Mouse (Mus musculus): ENCODE measurements at regions not wholly inside any gene's neighbourhood (a gene's known extent, or its start where the extent isn't known, plus 50 kb on each side); places are given as distances from the start of the nearest gene placed in this dataset.

- Histone ChIP-seq H3K27ac (ENCODE audit: low read depth, low read length) (no peak overlapping the region), H3K36me3 (ENCODE audit: control insufficient read depth, insufficient read depth, low read length) (no peaks in the 10 kb centered on the region), H3K4me2 (ENCODE audit: low read length) (no peak overlapping the region), H3K9ac (ENCODE audit: low read depth, low read length) (no peak overlapping the region), H3K9me3 (ENCODE audit: control insufficient read depth, low read length) (no peaks in the 10 kb centered on the region), H3K4me3 (ENCODE audit: low read length) (no peak overlapping the region), H3K4me1 (ENCODE audit: control insufficient read depth, insufficient read depth, low read depth, low read length) (peaks cover 2% of the 10 kb centered on the region; the same call in 1 of the 2 replicates), H3K27me3 (replicated peaks; ENCODE audit: control insufficient read depth, insufficient read depth, low read length) (no peaks in the 10 kb centered on the region)
- no peak for ATAC-seq
- WGBS, result 72% methylated on average over 3 of the region's 3 CpGs
Observed at GRCm38 (mm10) chr1:42253786-42254185, 441.8 kb upstream of the Pou3f3 start.

GRCm38 (mm10) chr1:42256911-42257595 is 438.5 kb upstream of the Pou3f3 start:
- H3K27me3 ChIP-seq (replicated peaks; ENCODE audit: control insufficient read depth, insufficient read depth, low read length), result no peaks in the 10 kb centered on the region
- peaks cover 15% of the 10 kb centered on the region for H3K4me1 ChIP-seq (ENCODE audit: control insufficient read depth, insufficient read depth, low read depth, low read length)
- no peak overlapping the region for H3K9ac ChIP-seq (ENCODE audit: low read depth, low read length)
- H3K4me3 ChIP-seq (ENCODE audit: low read length), result no peak overlapping the region
- H3K4me2 ChIP-seq (ENCODE audit: low read length), result no peak overlapping the region
- H3K27ac ChIP-seq (ENCODE audit: low read depth, low read length), result no peak overlapping the region
- H3K36me3 ChIP-seq (ENCODE audit: control insufficient read depth, insufficient read depth, low read length), result no peaks in the 10 kb centered on the region
- ATAC-seq, result no peak
- H3K9me3 ChIP-seq (ENCODE audit: control insufficient read depth, low read length), result no peaks in the 10 kb centered on the region
- 63% methylated on average over 10 of the region's 10 CpGs for WGBS

- peak; percentile 59; the same call in 1 of the 2 replicates for ATAC-seq
- Histone ChIP-seq H3K9me3 (ENCODE audit: control insufficient read depth, low read length) (no peaks in the 10 kb centered on the region), H3K9ac (ENCODE audit: low read depth, low read length) (peak overlapping the region; percentile 8; the same call in 1 of the 2 replicates), H3K27ac (ENCODE audit: low read depth, low read length) (peak overlapping the region; percentile 55; the same call in 1 of the 2 replicates), H3K36me3 (ENCODE audit: control insufficient read depth, insufficient read depth, low read length) (no peaks in the 10 kb centered on the region), H3K4me2 (ENCODE audit: low read length) (peak overlapping the region; percentile 21), H3K27me3 (replicated peaks; ENCODE audit: control insufficient read depth, insufficient read depth, low read length) (no peaks in the 10 kb centered on the region), H3K4me1 (ENCODE audit: control insufficient read depth, insufficient read depth, low read depth, low read length) (peaks cover 15% of the 10 kb centered on the region), H3K4me3 (ENCODE audit: low read length) (no peak overlapping the region)
- 15% methylated on average over 19 of the region's 19 CpGs for WGBS
Observed at GRCm38 (mm10) chr1:42257801-42258593, 437.6 kb upstream of the Pou3f3 start.

- Histone ChIP-seq H3K27me3 (replicated peaks; ENCODE audit: control insufficient read depth, insufficient read depth, low read length) (no peaks in the 10 kb centered on the region), H3K9ac (ENCODE audit: low read depth, low read length) (no peak overlapping the region), H3K4me2 (ENCODE audit: low read length) (peak overlapping the region; percentile 21), H3K36me3 (ENCODE audit: control insufficient read depth, insufficient read depth, low read length) (no peaks in the 10 kb centered on the region), H3K9me3 (ENCODE audit: control insufficient read depth, low read length) (no peaks in the 10 kb centered on the region), H3K27ac (ENCODE audit: low read depth, low read length) (peak overlapping the region; percentile 55; the same call in 1 of the 2 replicates), H3K4me3 (ENCODE audit: low read length) (no peak overlapping the region), H3K4me1 (ENCODE audit: control insufficient read depth, insufficient read depth, low read depth, low read length) (peaks cover 15% of the 10 kb centered on the region)
- 40% methylated on average over 4 of the region's 4 CpGs for WGBS
- no peak for ATAC-seq
Observed at GRCm38 (mm10) chr1:42258594-42258910, 437.0 kb upstream of the Pou3f3 start.

GRCm38 (mm10) chr1:42259216-42259977 is 436.2 kb upstream of the Pou3f3 start:
- no peak for ATAC-seq
- Histone ChIP-seq H3K9me3 (ENCODE audit: control insufficient read depth, low read length) (no peaks in the 10 kb centered on the region), H3K27ac (ENCODE audit: low read depth, low read length) (no peak overlapping the region; the same call in 1 of the 2 replicates), H3K4me1 (ENCODE audit: control insufficient read depth, insufficient read depth, low read depth, low read length) (peaks cover 15% of the 10 kb centered on the region), H3K27me3 (replicated peaks; ENCODE audit: control insufficient read depth, insufficient read depth, low read length) (no peaks in the 10 kb centered on the region), H3K9ac (ENCODE audit: low read depth, low read length) (no peak overlapping the region), H3K36me3 (ENCODE audit: control insufficient read depth, insufficient read depth, low read length) (no peaks in the 10 kb centered on the region), H3K4me2 (ENCODE audit: low read length) (peak overlapping the region; percentile 34), H3K4me3 (ENCODE audit: low read length) (no peak overlapping the region)
- 25% methylated on average over 13 of the region's 13 CpGs for WGBS

GRCm38 (mm10) chr1:42260033-42260925 is 435.3 kb upstream of the Pou3f3 start:
- Histone ChIP-seq H3K9me3 (ENCODE audit: control insufficient read depth, low read length) (no peaks in the 10 kb centered on the region), H3K9ac (ENCODE audit: low read depth, low read length) (no peak overlapping the region), H3K4me2 (ENCODE audit: low read length) (peak overlapping the region; percentile 34), H3K4me1 (ENCODE audit: control insufficient read depth, insufficient read depth, low read depth, low read length) (peaks cover 15% of the 10 kb centered on the region), H3K4me3 (ENCODE audit: low read length) (no peak overlapping the region), H3K27me3 (replicated peaks; ENCODE audit: control insufficient read depth, insufficient read depth, low read length) (no peaks in the 10 kb centered on the region), H3K27ac (ENCODE audit: low read depth, low read length) (peak overlapping the region; percentile 31), H3K36me3 (ENCODE audit: control insufficient read depth, insufficient read depth, low read length) (no peaks in the 10 kb centered on the region)
- no peak for ATAC-seq
- WGBS, result 36% methylated on average over 9 of the region's 9 CpGs

GRCm38 (mm10) chr1:42261031-42261430 is 434.5 kb upstream of the Pou3f3 start:
- Histone ChIP-seq H3K9me3 (ENCODE audit: control insufficient read depth, low read length) (no peaks in the 10 kb centered on the region), H3K27me3 (replicated peaks; ENCODE audit: control insufficient read depth, insufficient read depth, low read length) (no peaks in the 10 kb centered on the region), H3K9ac (ENCODE audit: low read depth, low read length) (no peak overlapping the region), H3K4me3 (ENCODE audit: low read length) (no peak overlapping the region), H3K27ac (ENCODE audit: low read depth, low read length) (no peak overlapping the region), H3K4me1 (ENCODE audit: control insufficient read depth, insufficient read depth, low read depth, low read length) (peaks cover 15% of the 10 kb centered on the region), H3K36me3 (ENCODE audit: control insufficient read depth, insufficient read depth, low read length) (no peaks in the 10 kb centered on the region), H3K4me2 (ENCODE audit: low read length) (no peak overlapping the region)
- 24% methylated on average over 3 of the region's 3 CpGs for WGBS
- ATAC-seq, result no peak

GRCm38 (mm10) chr1:42261800-42262199 is 433.8 kb upstream of the Pou3f3 start:
- 4% methylated on average over 13 of the region's 13 CpGs for WGBS
- Histone ChIP-seq H3K9ac (ENCODE audit: low read depth, low read length) (peak overlapping the region; percentile 55), H3K36me3 (ENCODE audit: control insufficient read depth, insufficient read depth, low read length) (no peaks in the 10 kb centered on the region), H3K27ac (ENCODE audit: low read depth, low read length) (peak overlapping the region; percentile 59), H3K4me3 (ENCODE audit: low read length) (peak overlapping the region; percentile 32), H3K4me1 (ENCODE audit: control insufficient read depth, insufficient read depth, low read depth, low read length) (peaks cover 15% of the 10 kb centered on the region), H3K4me2 (ENCODE audit: low read length) (peak overlapping the region; percentile 58), H3K9me3 (ENCODE audit: control insufficient read depth, low read length) (no peaks in the 10 kb centered on the region), H3K27me3 (replicated peaks; ENCODE audit: control insufficient read depth, insufficient read depth, low read length) (no peaks in the 10 kb centered on the region)
- ATAC-seq, result peak; percentile 52
